Mouse (Mus musculus) MEL (cell line): ENCODE results near the gene Cd151.

Experiments used
- CTCF ChIP-seq, 3 experiments: IDR thresholded peaks in 2 of 3; conservative IDR thresholded peaks in 1 of 3; 2 replicates each; pipeline ENCODE4 v1.5.1; 2011 to 2012; ENCODE audit warnings: low read length in 3 of 3, low read depth in 2 of 3, mild to moderate bottlenecking in 2 of 3, improper control_type of control experiment in 1 of 3, inconsistent platforms in 1 of 3, mixed read lengths in 1 of 3, moderate library complexity in 1 of 3; ENCODE audit not compliant: control insufficient read depth in 1 of 3, insufficient read depth in 1 of 3, poor library complexity in 1 of 3, severe bottlenecking in 1 of 3
- EP300 ChIP-seq, 2 experiments: IDR thresholded peaks; 2 replicates each; pipeline ENCODE4 v1.6.1; 2011; ENCODE audit warnings: improper control_type of control experiment in 2 of 2, low read length in 2 of 2, low read depth in 1 of 2, mild to moderate bottlenecking in 1 of 2
- ETS1 ChIP-seq: IDR thresholded peaks from 2 replicates; pipeline ENCODE4 v1.6.1; 2012; ENCODE audit warnings: low read depth, mild to moderate bottlenecking, inconsistent platforms, low read length, improper control_type of control experiment, moderate library complexity
- GATA1 ChIP-seq: IDR thresholded peaks from 2 replicates; pipeline ENCODE4 v1.6.1; 2011; ENCODE audit warnings: low read depth, low read length, improper control_type of control experiment
- HCFC1 ChIP-seq: IDR thresholded peaks from 2 replicates; pipeline ENCODE4 v1.6.1; 2012; ENCODE audit warnings: low read depth, mild to moderate bottlenecking, inconsistent platforms, low read length, improper control_type of control experiment, moderate library complexity
- MXI1 ChIP-seq: IDR thresholded peaks from 2 replicates; pipeline ENCODE4 v1.6.1; 2011; ENCODE audit warnings: mild to moderate bottlenecking, low read depth, low read length, improper control_type of control experiment
- NELFE ChIP-seq: IDR thresholded peaks from 2 replicates; pipeline ENCODE4 v1.6.1; 2011; ENCODE audit warnings: low read depth, low read length, improper control_type of control experiment
- POLR2A ChIP-seq, 2 experiments: IDR thresholded peaks; 2 replicates each; pipeline ENCODE4 v1.6.1; 2011 to 2012; ENCODE audit warnings: low read length in 2 of 2, mild to moderate bottlenecking in 2 of 2, control low read depth in 1 of 2, improper control_type of control experiment in 1 of 2, low read depth in 1 of 2, moderate library complexity in 1 of 2; ENCODE audit not compliant: control insufficient read depth in 1 of 2, insufficient read depth in 1 of 2, poor library complexity in 1 of 2
- USF2 ChIP-seq, 2 experiments: IDR thresholded peaks; 2 replicates each; pipeline ENCODE4 v1.6.1; 2011 to 2012; ENCODE audit warnings: improper control_type of control experiment in 2 of 2, low read length in 2 of 2, borderline replicate concordance in 1 of 2, inconsistent platforms in 1 of 2, low read depth in 1 of 2, mild to moderate bottlenecking in 1 of 2; ENCODE audit not compliant: insufficient read depth in 1 of 2

DNA sequence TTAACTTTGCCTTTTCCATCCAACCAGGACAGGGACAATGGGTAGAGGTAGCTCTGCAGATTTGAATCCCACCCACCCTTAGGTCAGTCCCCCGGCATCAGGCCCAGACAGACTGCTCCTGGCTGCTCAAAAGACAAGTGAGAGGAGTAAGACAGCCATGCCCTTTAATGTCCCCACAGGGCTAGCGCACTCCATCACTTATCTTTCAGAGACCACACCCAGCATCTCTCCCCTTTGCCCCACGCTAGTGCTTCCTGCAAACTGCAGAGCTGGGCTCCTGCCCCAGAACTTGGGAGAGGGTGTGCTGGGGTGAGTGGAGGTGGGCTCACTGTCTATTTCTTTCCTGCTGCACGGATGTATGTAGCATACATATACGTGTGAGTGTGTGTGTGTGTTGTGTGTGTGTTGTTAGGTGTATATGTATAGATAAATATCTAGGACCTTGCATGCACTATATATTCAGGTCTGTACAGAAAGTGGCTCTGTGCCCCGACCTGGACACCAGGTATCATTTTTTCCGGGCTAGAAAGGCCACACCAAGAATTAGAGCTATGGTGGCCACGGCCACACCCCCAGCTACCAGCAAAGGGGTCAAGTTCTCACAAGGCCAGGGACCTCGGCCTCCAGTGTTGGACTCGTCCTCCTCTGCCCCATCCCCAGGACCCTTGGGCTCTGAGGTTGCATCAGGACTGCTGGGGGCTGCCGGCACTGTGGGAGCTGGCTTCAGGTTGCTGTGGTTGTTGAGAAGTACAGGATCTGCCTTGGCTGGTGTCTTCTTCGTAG is 40.1 kb upstream of the Cd151 start:
- TF ChIP-seq USF2 (IDR thresholded peaks at IDR 0.05; ENCODE audit: borderline replicate concordance in 1 of 2, insufficient read depth in 1 of 2, low read depth in 1 of 2, low read length in 2 of 2) = no peak
- no peak for TF ChIP-seq HCFC1
- TF ChIP-seq CTCF (IDR thresholded peaks at IDR 0.05 in 2 of 3, conservative IDR thresholded peaks at IDR 0.05 in 1 of 3; ENCODE audit: control insufficient read depth in 1 of 3, insufficient read depth in 1 of 3, low read depth in 2 of 3, low read length in 3 of 3, poor library complexity in 1 of 3, severe bottlenecking in 1 of 3) = no peak
- TF ChIP-seq MXI1 = no peak
- no peak for TF ChIP-seq EP300 (IDR thresholded peaks at IDR 0.05; ENCODE audit: low read depth in 1 of 2, low read length in 2 of 2)
- no peak for TF ChIP-seq NELFE
- TF ChIP-seq POLR2A (IDR thresholded peaks at IDR 0.05; ENCODE audit: control insufficient read depth in 1 of 2, insufficient read depth in 1 of 2, low read depth in 1 of 2, low read length in 2 of 2, poor library complexity in 1 of 2) = no peak
- no peak for TF ChIP-seq GATA1
- no peak for TF ChIP-seq ETS1
